Mouse (Mus musculus): ENCODE results near the gene Rnf141. TPM values are rescaled to one million over a fixed set of nuclear protein-coding genes. Genes with fewer than 3 reads are reported as not detected.

Gene Rnf141
- total and polyA plus RNA-seq, 2 experiments from 2014 or later, result 44.9 to 81.8 TPM

DNA sequence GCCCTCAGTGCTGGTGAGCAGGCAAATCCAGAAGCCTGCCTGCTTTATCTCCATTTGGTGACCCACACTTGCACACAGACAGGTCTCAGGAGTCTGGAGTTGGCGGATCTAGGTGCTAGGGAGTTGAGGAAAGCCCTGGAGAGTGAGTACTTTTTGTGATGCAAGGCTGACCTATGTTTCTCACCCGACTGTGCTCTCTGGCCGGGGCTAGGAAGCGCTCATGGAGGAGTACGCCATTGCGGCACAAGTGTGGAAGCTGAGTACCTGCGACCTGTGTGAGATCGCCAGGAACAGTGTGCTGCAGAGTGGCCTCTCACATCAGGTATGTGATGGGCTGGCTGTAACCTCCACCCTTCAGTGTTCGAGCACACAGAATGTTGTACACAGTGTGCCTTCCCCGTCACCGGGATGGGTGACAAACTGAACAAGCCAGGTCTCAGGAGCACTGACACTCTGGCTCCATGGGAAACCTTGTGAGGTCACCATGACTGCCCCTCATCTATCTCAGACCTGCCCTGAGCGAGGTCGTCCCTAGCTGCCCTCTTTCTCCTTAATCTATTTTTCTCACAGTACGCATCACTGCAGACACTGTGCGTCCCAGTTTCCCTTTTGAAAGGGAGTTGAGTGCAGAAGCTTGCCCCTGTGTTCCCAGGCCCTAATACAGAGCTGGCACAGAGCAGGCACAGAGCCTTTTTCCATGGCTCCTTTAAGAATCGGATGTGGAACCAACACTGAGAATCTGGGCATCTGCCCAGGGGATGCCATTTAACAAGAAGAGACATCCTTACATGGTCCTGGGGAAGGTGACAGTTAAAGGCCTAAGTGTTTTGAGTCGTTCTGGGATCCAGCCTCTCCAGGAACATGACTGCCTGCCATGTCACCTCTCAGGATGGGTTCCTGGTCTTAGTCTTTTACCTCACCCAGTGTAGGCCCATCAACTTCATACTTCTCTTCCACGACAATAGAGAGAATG lies 34.4 kb downstream of the Rnf141 start:
- no peaks in the 10 kb centered on the region for H3K27me3 ChIP-seq (ENCODE audit: insufficient read depth, low read length)
- no peaks in the 10 kb centered on the region for H3K4me1 ChIP-seq (ENCODE audit: insufficient read depth)
- no peak overlapping the region for H3K9ac ChIP-seq
- 78% methylated on average over 18 of the region's 18 CpGs for WGBS
- TF ChIP-seq CTCF (IDR thresholded peaks at IDR 0.05; ENCODE audit: low read depth), result no peak
- no peak; the same call in 1 of the 2 replicates for ATAC-seq
- no peaks in the 10 kb centered on the region for H3K9me3 ChIP-seq (ENCODE audit: low read length)
- H3K27ac ChIP-seq (ENCODE audit: low read depth, low read length), result no peak overlapping the region
- peaks cover 23% of the 10 kb centered on the region; the same call in 1 of the 2 replicates for H3K36me3 ChIP-seq (ENCODE audit: insufficient read depth)
- H3K4me2 ChIP-seq (ENCODE audit: low read depth), result no peak overlapping the region
- no peak for DNase-seq
- no peak overlapping the region for H3K4me3 ChIP-seq (ENCODE audit: low read depth, low read length)

GRCm38 (mm10) chr7:110808962-110809361 lies 35.3 kb downstream of the Rnf141 start:
- DNase-seq (peak; percentile 32), ATAC-seq (peak; percentile 40)
- Histone ChIP-seq H3K9ac (no peak overlapping the region), H3K27ac (ENCODE audit: low read depth, low read length) (no peak overlapping the region), H3K4me1 (ENCODE audit: insufficient read depth) (no peaks in the 10 kb centered on the region), H3K27me3 (ENCODE audit: insufficient read depth, low read length) (no peaks in the 10 kb centered on the region), H3K4me3 (ENCODE audit: low read depth, low read length) (no peak overlapping the region), H3K9me3 (ENCODE audit: low read length) (no peaks in the 10 kb centered on the region), H3K36me3 (ENCODE audit: insufficient read depth) (peaks cover 25% of the 10 kb centered on the region; the same call in 1 of the 2 replicates), H3K4me2 (ENCODE audit: low read depth) (no peak overlapping the region)
- no peak for TF ChIP-seq CTCF (IDR thresholded peaks at IDR 0.05; ENCODE audit: low read depth)
- 60% methylated on average over 3 of the region's 3 CpGs for WGBS

DNA sequence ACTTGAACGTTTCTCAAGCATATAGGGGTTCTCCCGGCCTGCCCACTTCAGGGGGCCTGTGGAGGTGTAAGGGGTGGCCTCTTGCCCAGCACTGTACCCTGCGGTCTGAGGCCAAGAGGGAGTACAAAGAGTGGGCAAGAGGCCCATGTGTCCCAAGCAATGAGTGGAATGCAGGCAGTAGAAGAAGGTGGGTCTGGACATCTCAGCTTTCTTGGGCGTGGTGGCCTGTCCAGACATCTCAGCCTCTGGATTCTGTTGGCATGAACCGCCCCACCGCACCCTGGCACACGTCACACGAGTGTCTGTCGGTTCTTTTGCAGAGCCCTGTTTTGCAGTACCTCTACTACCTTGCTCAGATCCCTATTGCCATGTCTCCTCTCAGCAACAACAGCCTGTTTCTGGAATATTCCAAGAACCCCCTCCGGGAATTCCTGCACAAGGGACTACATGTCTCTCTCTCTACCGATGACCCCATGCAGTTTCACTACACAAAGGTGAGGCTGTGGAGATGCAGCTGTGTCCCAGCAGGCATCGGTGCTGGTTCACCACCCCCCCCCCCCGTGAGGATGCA lies 36.7 kb downstream of the Rnf141 start:
- no peak overlapping the region for H3K9ac ChIP-seq
- H3K27me3 ChIP-seq (ENCODE audit: insufficient read depth, low read length), result no peaks in the 10 kb centered on the region
- DNase-seq (no peak), ATAC-seq (no peak)
- no peaks in the 10 kb centered on the region for H3K9me3 ChIP-seq (ENCODE audit: low read length)
- H3K4me3 ChIP-seq (ENCODE audit: low read depth, low read length), result no peak overlapping the region
- TF ChIP-seq CTCF (IDR thresholded peaks at IDR 0.05; ENCODE audit: low read depth), result no peak
- H3K27ac ChIP-seq (ENCODE audit: low read depth, low read length), result no peak overlapping the region
- H3K4me1 ChIP-seq (ENCODE audit: insufficient read depth), result no peaks in the 10 kb centered on the region
- 92% methylated on average over 13 of the region's 13 CpGs for WGBS
- H3K4me2 ChIP-seq (ENCODE audit: low read depth), result no peak overlapping the region
- peaks cover 19% of the 10 kb centered on the region; the same call in 1 of the 2 replicates for H3K36me3 ChIP-seq (ENCODE audit: insufficient read depth)

- Histone ChIP-seq H3K4me2 (ENCODE audit: low read depth) (no peak overlapping the region), H3K27ac (ENCODE audit: low read depth, low read length) (no peak overlapping the region), H3K9me3 (ENCODE audit: low read length) (no peaks in the 10 kb centered on the region), H3K36me3 (ENCODE audit: insufficient read depth) (peaks cover 7% of the 10 kb centered on the region; the same call in 1 of the 2 replicates), H3K4me1 (ENCODE audit: insufficient read depth) (no peaks in the 10 kb centered on the region), H3K4me3 (ENCODE audit: low read depth, low read length) (no peak overlapping the region), H3K27me3 (ENCODE audit: insufficient read depth, low read length) (no peaks in the 10 kb centered on the region), H3K9ac (no peak overlapping the region)
- WGBS, result 50% methylated on average over 3 of the region's 3 CpGs
- peak; percentile 30 for DNase-seq
- ATAC-seq, result peak; percentile 28
- TF ChIP-seq CTCF (IDR thresholded peaks at IDR 0.05; ENCODE audit: low read depth), result no peak
Observed at GRCm38 (mm10) chr7:110804266-110804665, 40.0 kb downstream of the Rnf141 start.

- H3K27ac ChIP-seq (ENCODE audit: low read depth, low read length), result no peak overlapping the region
- no peak for TF ChIP-seq CTCF (IDR thresholded peaks at IDR 0.05; ENCODE audit: low read depth)
- H3K4me2 ChIP-seq (ENCODE audit: low read depth), result no peak overlapping the region
- ATAC-seq (no peak), DNase-seq (no peak)
- H3K4me3 ChIP-seq (ENCODE audit: low read depth, low read length), result no peak overlapping the region
- 96% methylated on average over 10 of the region's 10 CpGs for WGBS
- no peaks in the 10 kb centered on the region for H3K9me3 ChIP-seq (ENCODE audit: low read length)
- no peak overlapping the region for H3K9ac ChIP-seq
- H3K27me3 ChIP-seq (ENCODE audit: insufficient read depth, low read length), result no peaks in the 10 kb centered on the region
- peaks cover 7% of the 10 kb centered on the region; the same call in 1 of the 2 replicates for H3K36me3 ChIP-seq (ENCODE audit: insufficient read depth)
- H3K4me1 ChIP-seq (ENCODE audit: insufficient read depth), result no peaks in the 10 kb centered on the region
Observed at GRCm38 (mm10) chr7:110803131-110803530, 41.1 kb downstream of the Rnf141 start.

DNA sequence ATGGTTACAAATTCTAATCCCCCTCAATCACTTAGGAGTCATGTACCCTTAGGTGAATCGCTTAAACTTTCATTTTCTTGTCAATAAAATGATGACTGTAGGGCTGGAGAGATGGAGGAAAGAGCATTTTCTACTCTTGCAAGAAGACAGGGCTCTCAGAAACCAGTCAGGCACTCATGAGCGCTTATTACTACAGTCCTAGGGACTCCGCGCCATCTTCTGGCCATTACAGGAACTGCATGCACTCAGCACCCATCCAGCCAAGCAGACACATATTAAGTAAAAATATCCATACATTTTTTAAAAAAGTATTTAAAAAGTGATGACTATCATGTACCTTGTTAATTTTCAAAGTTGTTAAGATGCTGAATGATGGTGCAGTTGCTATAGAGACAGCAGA lies 43.2 kb downstream of the Rnf141 start:
- Histone ChIP-seq H3K9ac (no peak overlapping the region), H3K27me3 (ENCODE audit: insufficient read depth, low read length) (no peaks in the 10 kb centered on the region), H3K36me3 (ENCODE audit: insufficient read depth) (peaks cover 7% of the 10 kb centered on the region; the same call in 1 of the 2 replicates), H3K4me3 (ENCODE audit: low read depth, low read length) (no peak overlapping the region), H3K27ac (ENCODE audit: low read depth, low read length) (no peak overlapping the region), H3K4me2 (ENCODE audit: low read depth) (no peak overlapping the region), H3K4me1 (ENCODE audit: insufficient read depth) (no peaks in the 10 kb centered on the region), H3K9me3 (ENCODE audit: low read length) (no peaks in the 10 kb centered on the region)
- peak; percentile 95 for TF ChIP-seq CTCF (IDR thresholded peaks at IDR 0.05; ENCODE audit: low read depth)
- ATAC-seq (peak; percentile 79), DNase-seq (peak; percentile 90)
- WGBS, result under 1% methylated on average over 4 of the region's 4 CpGs
